Mouse (Mus musculus) megakaryocyte, embryonic 14.5 days (primary cell): ENCODE results near the gene Tent4b. TPM values are rescaled to one million over a fixed set of nuclear protein-coding genes. Genes with fewer than 3 reads are reported as not detected.

Experiments used
- H3K27me3 ChIP-seq: replicated peaks from 2 replicates; pipeline ENCODE3; 2012; ENCODE audit warnings: inconsistent platforms
- H3K36me3 ChIP-seq: replicated peaks from 2 replicates; pipeline ENCODE3; 2012; ENCODE audit warnings: low read length, inconsistent platforms, mixed read lengths
- H3K4me1 ChIP-seq: 2 replicates; pipeline ENCODE4 v1.6.1; 2012; ENCODE audit warnings: inconsistent platforms
- H3K4me3 ChIP-seq: replicated peaks from 2 replicates; pipeline ENCODE3; 2012; ENCODE audit warnings: moderate library complexity, mild to moderate bottlenecking, inconsistent platforms
- H3K9me3 ChIP-seq: 2 replicates; pipeline ENCODE4 v1.6.1; 2012; ENCODE audit warnings: inconsistent platforms
- FLI1 ChIP-seq: IDR thresholded peaks from 2 replicates; pipeline ENCODE4 v1.6.1; 2012; ENCODE audit warnings: low read length, inconsistent platforms, mixed read lengths
- GATA1 ChIP-seq: IDR thresholded peaks from 3 replicates; pipeline ENCODE4 v1.6.1; 2012; ENCODE audit warnings: mixed read lengths, low read length, inconsistent platforms, borderline replicate concordance
- polyA plus RNA-seq: library from polyadenylated mRNA; stranded (reverse); fragments of >175 nt; gene quantifications from 2 replicates; pipeline ENCODE4 v1.2.3, GENCODE M21; 2012; ENCODE audit warnings: low replicate concordance; ENCODE audit not compliant: insufficient read depth

The Tent4b gene
- polyA plus RNA-seq, 1 experiment: 3.2 TPM

DNA sequence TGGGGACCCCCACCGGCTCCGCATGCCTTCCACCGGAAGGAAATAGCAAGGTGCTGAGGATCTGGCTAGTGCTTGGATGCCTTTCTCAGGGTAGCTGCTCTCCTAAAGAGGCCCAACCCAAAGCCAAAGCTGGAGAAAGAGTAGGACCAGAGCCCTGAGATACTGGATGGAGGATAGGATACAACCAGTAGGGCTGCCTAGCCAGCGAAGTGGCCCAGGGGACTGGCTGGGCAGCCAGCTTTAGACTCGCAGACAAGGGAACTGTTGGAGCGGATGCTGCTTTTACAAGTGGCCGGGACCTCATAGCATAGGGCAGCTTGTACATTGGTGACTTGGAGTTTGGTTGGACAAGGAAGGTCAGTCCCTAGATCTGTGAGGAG, 74.0 kb downstream of the Tent4b start:
- Histone ChIP-seq H3K36me3 (no peaks in the 10 kb centered on the region), H3K9me3 (no peaks in the 10 kb centered on the region; the same call in 1 of the 2 replicates), H3K4me3 (peak overlapping the region; percentile 92), H3K27me3 (peaks cover 40% of the 10 kb centered on the region), H3K4me1 (peaks cover 39% of the 10 kb centered on the region)
- TF ChIP-seq GATA1: no peak
- TF ChIP-seq FLI1: no peak

DNA sequence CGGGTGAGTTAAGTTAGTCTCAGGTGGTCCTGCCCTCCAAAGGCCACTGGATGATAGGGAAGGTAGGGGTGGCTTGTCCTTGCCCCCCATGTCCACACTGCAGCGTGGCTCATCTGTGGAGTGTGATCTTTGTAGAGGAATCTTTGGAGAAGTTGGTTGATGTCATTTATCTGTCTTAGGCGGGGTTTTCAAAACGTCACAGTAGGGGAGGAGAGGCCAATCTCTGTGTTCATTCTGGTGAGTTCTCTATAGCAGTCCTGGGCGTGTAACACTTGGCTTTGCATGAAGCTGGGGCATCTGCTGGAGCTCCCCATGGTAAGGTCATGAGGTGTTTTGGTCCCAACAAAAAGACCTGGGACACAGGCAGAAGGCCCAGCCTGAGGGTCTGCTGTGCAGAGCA, 75.1 kb downstream of the Tent4b start:
- H3K9me3 ChIP-seq: no peaks in the 10 kb centered on the region; the same call in 1 of the 2 replicates
- peaks cover 36% of the 10 kb centered on the region for H3K27me3 ChIP-seq
- no peak for TF ChIP-seq GATA1
- no peak for TF ChIP-seq FLI1
- peak overlapping the region; percentile 34 for H3K4me3 ChIP-seq
- H3K4me1 ChIP-seq: peaks cover 41% of the 10 kb centered on the region
- H3K36me3 ChIP-seq: no peaks in the 10 kb centered on the region

GRCm38 (mm10) chr8:88279220-88279619, 80.2 kb downstream of the Tent4b start:
- no peaks in the 10 kb centered on the region for H3K9me3 ChIP-seq
- peaks cover 57% of the 10 kb centered on the region for H3K4me1 ChIP-seq
- TF ChIP-seq GATA1 (no peak), FLI1 (no peak)
- H3K27me3 ChIP-seq: peaks cover 5% of the 10 kb centered on the region
- no peaks in the 10 kb centered on the region for H3K36me3 ChIP-seq
- H3K4me3 ChIP-seq: peak overlapping the region; percentile 71

DNA sequence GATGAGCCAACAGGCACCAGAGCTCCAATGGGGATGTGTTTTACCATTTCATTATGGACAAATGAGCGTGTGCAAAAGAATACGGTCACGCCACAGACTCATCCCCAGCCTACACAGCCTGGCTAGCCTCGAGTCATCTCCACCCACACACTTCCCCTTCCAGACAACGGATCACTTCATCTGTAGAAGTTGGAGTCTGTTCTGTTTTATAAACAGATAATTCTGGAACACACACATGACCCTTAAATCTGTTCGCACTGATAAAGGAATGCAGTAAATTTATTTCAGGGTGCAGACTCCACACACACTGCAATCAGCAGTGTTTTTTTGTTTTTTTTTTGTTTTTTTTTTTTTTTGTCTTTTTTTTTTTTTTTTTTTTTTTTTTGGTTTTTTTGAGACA, 80.7 kb downstream of the Tent4b start:
- Histone ChIP-seq H3K4me3 (peak overlapping the region; percentile 71), H3K36me3 (no peaks in the 10 kb centered on the region), H3K9me3 (no peaks in the 10 kb centered on the region), H3K4me1 (peaks cover 57% of the 10 kb centered on the region), H3K27me3 (peaks cover 3% of the 10 kb centered on the region)
- TF ChIP-seq FLI1 (no peak), GATA1 (peak; percentile 1; the same call in 1 of the 3 replicates)

DNA sequence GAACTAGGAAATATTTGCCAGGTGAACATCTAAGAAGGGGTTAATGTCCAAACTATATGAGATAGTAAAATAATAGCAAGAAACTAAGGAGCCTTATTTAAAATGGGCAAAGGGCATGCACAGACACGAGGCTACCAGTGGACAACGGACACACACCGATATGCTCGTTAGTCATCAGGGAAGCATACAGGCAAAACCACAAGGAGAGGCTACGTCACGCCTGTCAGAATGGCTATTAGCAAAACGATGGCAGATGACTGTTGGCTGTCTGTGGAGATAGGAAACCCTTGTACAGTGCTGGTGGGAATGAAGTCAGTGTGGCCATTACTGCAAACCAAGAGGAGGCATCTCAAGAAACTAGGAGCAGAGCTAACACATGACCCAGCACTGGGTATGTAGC, 81.9 kb downstream of the Tent4b start:
- peaks cover 68% of the 10 kb centered on the region for H3K4me1 ChIP-seq
- TF ChIP-seq GATA1: no peak
- TF ChIP-seq FLI1: no peak
- peak overlapping the region; percentile 72 for H3K4me3 ChIP-seq
- no peaks in the 10 kb centered on the region for H3K36me3 ChIP-seq
- no peaks in the 10 kb centered on the region for H3K27me3 ChIP-seq
- no peaks in the 10 kb centered on the region for H3K9me3 ChIP-seq

GRCm38 (mm10) chr8:88282684-88283083, 83.7 kb downstream of the Tent4b start:
- Histone ChIP-seq H3K36me3 (no peaks in the 10 kb centered on the region), H3K4me3 (peak overlapping the region; percentile 70), H3K27me3 (no peaks in the 10 kb centered on the region), H3K4me1 (peaks cover 80% of the 10 kb centered on the region), H3K9me3 (no peaks in the 10 kb centered on the region)
- TF ChIP-seq GATA1: no peak
- TF ChIP-seq FLI1: no peak

DNA sequence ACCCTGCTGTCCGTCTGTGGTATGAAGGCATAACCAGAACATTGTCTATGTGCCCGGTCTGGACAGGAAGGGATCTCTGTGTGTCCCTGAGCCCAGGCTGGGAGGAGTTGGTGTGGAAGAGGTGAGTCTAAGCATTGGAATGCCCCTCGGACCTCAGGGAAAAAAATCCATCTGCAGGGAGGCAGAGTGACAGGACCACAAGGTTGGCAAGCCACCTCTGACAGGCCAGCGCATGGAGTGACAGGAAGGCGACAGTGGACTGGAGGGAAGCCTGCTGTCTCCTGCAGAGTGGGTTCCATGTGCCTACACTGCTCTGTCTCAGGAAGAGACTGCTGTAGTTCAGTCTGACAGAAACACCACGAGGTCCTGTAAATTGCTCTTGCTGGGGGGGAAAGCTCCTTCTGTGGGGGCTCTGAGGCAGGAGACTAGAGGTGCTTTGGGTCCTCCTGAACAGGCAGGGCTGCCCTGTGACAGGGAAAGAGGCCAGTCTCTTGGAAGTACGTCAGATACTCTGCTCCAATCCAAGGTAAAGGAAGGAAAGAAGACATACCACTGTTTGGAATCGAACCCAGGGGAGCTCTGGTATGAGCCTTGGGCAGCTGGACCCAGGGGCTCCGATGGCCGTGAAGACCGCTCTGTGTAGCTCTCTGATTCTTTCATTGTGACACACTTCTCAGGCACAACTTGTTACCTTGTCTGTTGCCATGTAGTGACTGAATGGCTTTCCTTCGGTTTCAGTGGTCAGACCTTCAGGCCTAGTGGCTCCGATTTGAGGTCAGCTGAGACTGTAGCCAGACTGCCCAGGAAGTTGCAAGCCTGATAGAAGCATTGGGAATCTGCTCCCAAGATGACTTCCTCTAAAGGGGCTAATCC, 84.5 kb downstream of the Tent4b start:
- peaks cover 87% of the 10 kb centered on the region for H3K4me1 ChIP-seq
- TF ChIP-seq FLI1 (no peak), GATA1 (no peak)

GRCm38 (mm10) chr8:88284738-88285137, 85.7 kb downstream of the Tent4b start:
- Histone ChIP-seq H3K36me3 (no peaks in the 10 kb centered on the region), H3K4me3 (no peak overlapping the region), H3K4me1 (peaks cover 87% of the 10 kb centered on the region), H3K9me3 (no peaks in the 10 kb centered on the region), H3K27me3 (no peaks in the 10 kb centered on the region)
- no peak for TF ChIP-seq GATA1
- no peak for TF ChIP-seq FLI1

More for the DNA sequence above, 84.5 kb downstream of the Tent4b start:
- Histone ChIP-seq H3K4me3 (peak overlapping the region; percentile 70), H3K27me3 (no peaks in the 10 kb centered on the region), H3K9me3 (no peaks in the 10 kb centered on the region), H3K36me3 (no peaks in the 10 kb centered on the region)

DNA sequence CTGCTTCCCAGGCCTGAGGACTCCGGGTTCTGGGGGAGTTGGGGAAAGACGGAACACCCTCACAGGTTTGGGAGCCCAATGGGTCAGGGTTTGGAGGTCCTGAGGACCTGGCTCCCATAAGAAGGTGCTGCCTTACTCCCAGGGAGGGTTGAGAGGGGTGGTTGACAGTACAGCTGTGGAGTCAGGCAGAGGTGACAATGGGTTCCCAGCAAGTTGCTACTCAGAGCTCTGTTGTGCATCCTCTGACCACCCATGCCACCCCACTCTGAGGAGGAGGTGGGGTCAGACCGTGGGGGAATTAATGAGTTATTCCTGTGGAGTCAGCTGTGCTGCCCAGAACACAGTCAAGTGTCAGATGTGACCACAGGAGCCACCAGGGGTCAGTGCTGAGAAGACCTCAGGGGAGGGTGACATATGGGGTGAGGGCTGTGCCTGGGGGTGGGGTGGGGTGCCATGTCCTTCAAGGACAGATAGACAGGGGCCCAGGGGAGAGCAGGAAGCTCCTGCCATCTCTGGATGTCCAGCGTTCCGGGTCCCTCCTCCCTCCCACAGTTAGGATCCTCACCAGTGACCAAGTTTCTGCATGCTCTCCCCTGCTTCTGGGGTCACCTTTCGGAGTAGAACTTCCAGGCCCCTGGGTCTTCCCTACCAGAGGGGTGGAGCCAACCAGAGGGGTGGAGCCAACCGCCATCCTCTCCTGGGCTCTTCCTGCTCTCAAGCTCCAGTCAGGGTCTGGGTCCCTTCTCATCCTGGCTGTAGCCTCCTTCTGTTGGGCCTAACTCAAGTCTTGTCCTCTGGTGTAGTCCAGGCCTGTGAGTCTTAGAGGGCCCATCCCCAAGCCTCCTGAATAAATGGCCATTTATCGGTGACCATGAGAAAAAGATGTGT, 86.7 kb downstream of the Tent4b start:
- no peaks in the 10 kb centered on the region for H3K36me3 ChIP-seq
- no peaks in the 10 kb centered on the region for H3K27me3 ChIP-seq
- peaks cover 89% of the 10 kb centered on the region for H3K4me1 ChIP-seq
- TF ChIP-seq GATA1: no peak
- no peak for TF ChIP-seq FLI1
- H3K9me3 ChIP-seq: no peaks in the 10 kb centered on the region
- no peak overlapping the region for H3K4me3 ChIP-seq
